In the genomic region with DNA sequence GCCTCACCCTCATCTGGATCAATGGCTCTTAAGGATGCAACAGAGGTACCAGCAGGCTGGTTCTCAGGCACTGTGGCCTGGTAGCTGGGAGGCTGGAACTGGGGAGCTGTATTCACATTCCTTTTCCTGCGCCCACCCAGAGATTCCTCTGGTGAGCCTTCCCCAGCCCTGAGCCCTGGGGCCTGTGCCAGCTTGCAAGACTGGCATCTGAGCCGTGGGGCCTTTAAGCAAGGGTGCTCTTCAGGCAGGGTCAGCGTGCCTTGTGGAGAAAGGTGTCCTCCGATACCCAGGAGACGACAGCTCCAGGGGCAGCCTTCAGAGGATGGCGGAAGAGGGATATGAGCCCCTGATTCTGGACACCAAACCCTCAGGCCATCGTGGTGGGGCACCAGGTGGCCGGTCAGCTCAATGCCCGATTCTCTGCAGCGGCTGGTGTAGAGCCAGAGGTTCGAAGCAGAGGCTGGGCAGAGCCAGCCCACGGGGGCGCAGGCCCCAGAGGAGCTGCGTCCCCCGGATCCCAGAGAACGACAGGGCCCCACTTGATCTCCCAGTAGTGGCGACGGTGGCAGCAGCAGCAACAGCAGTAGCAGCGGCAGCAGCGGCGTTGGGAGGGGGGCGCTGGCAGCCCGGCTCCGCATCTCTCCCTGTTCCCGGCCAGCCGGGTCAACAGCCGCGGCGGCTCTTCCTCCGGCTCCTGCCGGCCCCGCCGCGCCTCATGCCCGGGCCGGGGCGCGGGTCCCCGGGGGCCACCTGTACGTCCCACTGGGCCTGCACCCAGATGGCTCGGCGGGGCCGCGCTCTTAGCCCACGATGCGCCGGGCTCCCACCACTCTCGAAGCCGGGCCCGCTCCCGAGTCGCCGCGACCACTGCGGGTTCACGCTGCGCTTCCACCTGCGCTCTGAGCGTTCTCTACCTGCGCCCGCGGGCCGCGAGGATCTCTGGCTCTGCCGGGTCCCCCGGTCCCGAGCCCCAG, we compare ENCODE assay signal across 7 mouse cellular contexts. TPM values are rescaled to one million over a fixed set of nuclear protein-coding genes. Genes with fewer than 3 reads are reported as not detected.
DNase-seq lines count a peak whose midpoint lies in the region; ATAC-seq and TF ChIP-seq lines count a peak whose summit lies in the region.

TSS of gene Celsr2 (minus strand) at position 696 of the 974 bp plus-strand sequence.

- no peak for TF ChIP-seq CTCF in lung, postnatal 0 days (IDR thresholded peaks at IDR 0.05)

- peaks cover 26% of the 10 kb centered on the region for H3K36me3 ChIP-seq in forebrain, embryonic 16.5 days (ENCODE audit: control insufficient read depth, insufficient read depth)
- H3K36me3 ChIP-seq in lung, postnatal 0 days (ENCODE audit: insufficient read depth, low read length) = no peaks in the 10 kb centered on the region
- H3K36me3 ChIP-seq in stomach, embryonic 15.5 days = peaks cover 21% of the 10 kb centered on the region

- no peaks in the 10 kb centered on the region for H3K27me3 ChIP-seq in forebrain, embryonic 16.5 days (replicated peaks; ENCODE audit: control insufficient read depth, insufficient read depth, low read length)
- H3K27me3 ChIP-seq in lung, postnatal 0 days (replicated peaks; ENCODE audit: insufficient read depth, low read length) = no peaks in the 10 kb centered on the region; the same call in 1 of the 2 replicates
- H3K27me3 ChIP-seq in stomach, embryonic 15.5 days (replicated peaks) = 0 out of 2 replicates have a peak, but pooled peaks cover 4% of the 10 kb centered on the region

- H3K4me3 ChIP-seq in forebrain, embryonic 16.5 days (replicated peaks; ENCODE audit: low read length) = peak within 1 kb of the TSS; percentile 85
- peak within 1 kb of the TSS; percentile 56 for H3K4me3 ChIP-seq in lung, postnatal 0 days (ENCODE audit: low read depth, low read length)
- H3K4me3 ChIP-seq in stomach, embryonic 15.5 days (replicated peaks) = peak within 1 kb of the TSS; percentile 82

- no peak for TF ChIP-seq EP300 in lung, postnatal 0 days (IDR thresholded peaks at IDR 0.05)

- peaks cover 41% of the 10 kb centered on the region for H3K4me1 ChIP-seq in forebrain, embryonic 16.5 days (replicated peaks; ENCODE audit: control insufficient read depth, insufficient read depth, low read length)
- H3K4me1 ChIP-seq in lung, postnatal 0 days (ENCODE audit: insufficient read depth, low read depth, low read length) = peaks cover 8% of the 10 kb centered on the region; the same call in 1 of the 2 replicates
- H3K4me1 ChIP-seq in stomach, embryonic 15.5 days = peaks cover 23% of the 10 kb centered on the region

- peak; percentile 50 for DNase-seq in ovary, postnatal 36 days (ENCODE audit: low spot score)
- no peak for DNase-seq in ovary, postnatal 14 days (ENCODE audit: low spot score)
- peak; percentile 67 for DNase-seq in brain, adult 2 months (ENCODE audit: low read depth, low spot score)
- DNase-seq in kidney, postnatal 10 days = peak; percentile 64
- DNase-seq in lung, postnatal 0 days (ENCODE audit: low spot score) = peak; percentile 34

- H3K27ac ChIP-seq in forebrain, embryonic 16.5 days (ENCODE audit: low read length) = peak within 1 kb of the TSS; percentile 91
- no peak within 1 kb of the TSS for H3K27ac ChIP-seq in lung, postnatal 0 days (ENCODE audit: low read length)
- peak within 1 kb of the TSS; percentile 73; the same call in 1 of the 2 replicates for H3K27ac ChIP-seq in stomach, embryonic 15.5 days

- peak; percentile 28 for ATAC-seq in forebrain, embryonic 16.5 days
- peak; percentile 40 for ATAC-seq in lung, postnatal 0 days
- ATAC-seq in stomach, embryonic 15.5 days (ENCODE audit: insufficient read depth, low FRiP score, low read depth) = no peak; the same call in 1 of the 2 replicates

- whole genome bisulfite sequencing in forebrain, embryonic 16.5 days = 3% methylated on average over 66 of the region's 67 CpGs
- 6% methylated on average over 56 of the region's 67 CpGs for WGBS in lung, postnatal 0 days
- 7% methylated on average over 66 of the region's 67 CpGs for WGBS in stomach, embryonic 15.5 days

- peak within 1 kb of the TSS; percentile 74 for H3K4me2 ChIP-seq in forebrain, embryonic 16.5 days (ENCODE audit: low read length)
- peak within 1 kb of the TSS; percentile 100 for H3K4me2 ChIP-seq in lung, postnatal 0 days (replicated peaks; ENCODE audit: low read depth, low read length)
- H3K4me2 ChIP-seq in stomach, embryonic 15.5 days = peak within 1 kb of the TSS; percentile 97

- peak within 1 kb of the TSS; percentile 96 for H3K9ac ChIP-seq in forebrain, embryonic 16.5 days (replicated peaks; ENCODE audit: low read depth, low read length)
- peak within 1 kb of the TSS; percentile 41; the same call in 1 of the 2 replicates for H3K9ac ChIP-seq in lung, postnatal 0 days (replicated peaks; ENCODE audit: low read depth)
- peak within 1 kb of the TSS; percentile 64 for H3K9ac ChIP-seq in stomach, embryonic 15.5 days

- peaks cover 13% of the 10 kb centered on the region for H3K9me3 ChIP-seq in forebrain, embryonic 16.5 days (ENCODE audit: control insufficient read depth, low read length)
- H3K9me3 ChIP-seq in lung, postnatal 0 days (ENCODE audit: low read length) = no peaks in the 10 kb centered on the region
- H3K9me3 ChIP-seq in stomach, embryonic 15.5 days = no peaks in the 10 kb centered on the region

RNA-seq across cellular contexts. Expression of gene Celsr2, which starts in this region (rescaled TPM):
- polyA plus RNA-seq in forebrain, embryonic 16.5 days (2015; fragmentation: Nextera tagmentation; extraction: Ambion mirVana) = 46.7 and 47.3 TPM in 2 replicates
- 3.4 and 3.8 TPM in 2 replicates for polyA plus RNA-seq in lung, postnatal 0 days (2015; fragmentation: Nextera tagmentation; extraction: Ambion mirVana)
- 12.2 and 13.6 TPM in 2 replicates for polyA plus RNA-seq in stomach, embryonic 15.5 days (2015; fragmentation: Nextera tagmentation; extraction: Ambion mirVana)

Comparison
In these comparisons a context has a peak if more than half of its experiments do, and no peak if none do; other contexts are left out.
1. H3K9ac ChIP-seq: peak in every context shown above with its lines; median percentile 96 in forebrain, embryonic 16.5 days; 64 in stomach, embryonic 15.5 days; 41 in lung, postnatal 0 days.